Mouse (Mus musculus) liver, postnatal 0 days (tissue): Measurements from ENCODE around the gene Mpc1.

ENCODE experiments used
- CTCF ChIP-seq: sonication (generic); IDR thresholded peaks from 2 replicates; pipeline ENCODE4 v1.5.1; 2016; ENCODE audit warnings: antibody characterized with exemption, low read depth
- EP300 ChIP-seq: IDR thresholded peaks from 2 replicates; pipeline ENCODE4 v1.6.1; 2016; ENCODE audit warnings: antibody characterized with exemption, low read depth, mild to moderate bottlenecking

DNA sequence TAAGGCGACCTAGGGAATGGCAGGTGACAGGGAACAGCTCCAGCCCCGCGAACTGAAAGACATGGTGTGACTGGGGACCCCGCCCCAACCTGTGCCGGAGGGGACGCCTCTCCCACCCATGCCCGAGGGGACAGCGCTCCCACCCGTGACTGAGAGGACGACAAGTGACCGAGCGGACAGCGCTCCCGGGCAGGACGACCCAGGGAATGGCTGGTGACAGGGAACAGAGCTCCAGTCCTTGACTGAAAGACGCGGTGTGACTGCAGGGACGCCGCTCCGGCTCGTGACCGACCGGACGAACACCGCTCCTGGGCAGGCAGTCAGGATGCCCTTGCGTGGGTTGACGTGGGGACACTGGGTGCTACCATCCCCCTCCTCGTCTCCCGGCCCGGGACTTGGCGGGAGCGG lies 1.6 kb downstream of the Mpc1 start:
- TF ChIP-seq CTCF: 0 out of 2 replicates have a peak, but pooled peaks have one; percentile 7
- TF ChIP-seq EP300: no peak
